ENCODE assay signal across 8 mouse cellular contexts in the genomic region with DNA sequence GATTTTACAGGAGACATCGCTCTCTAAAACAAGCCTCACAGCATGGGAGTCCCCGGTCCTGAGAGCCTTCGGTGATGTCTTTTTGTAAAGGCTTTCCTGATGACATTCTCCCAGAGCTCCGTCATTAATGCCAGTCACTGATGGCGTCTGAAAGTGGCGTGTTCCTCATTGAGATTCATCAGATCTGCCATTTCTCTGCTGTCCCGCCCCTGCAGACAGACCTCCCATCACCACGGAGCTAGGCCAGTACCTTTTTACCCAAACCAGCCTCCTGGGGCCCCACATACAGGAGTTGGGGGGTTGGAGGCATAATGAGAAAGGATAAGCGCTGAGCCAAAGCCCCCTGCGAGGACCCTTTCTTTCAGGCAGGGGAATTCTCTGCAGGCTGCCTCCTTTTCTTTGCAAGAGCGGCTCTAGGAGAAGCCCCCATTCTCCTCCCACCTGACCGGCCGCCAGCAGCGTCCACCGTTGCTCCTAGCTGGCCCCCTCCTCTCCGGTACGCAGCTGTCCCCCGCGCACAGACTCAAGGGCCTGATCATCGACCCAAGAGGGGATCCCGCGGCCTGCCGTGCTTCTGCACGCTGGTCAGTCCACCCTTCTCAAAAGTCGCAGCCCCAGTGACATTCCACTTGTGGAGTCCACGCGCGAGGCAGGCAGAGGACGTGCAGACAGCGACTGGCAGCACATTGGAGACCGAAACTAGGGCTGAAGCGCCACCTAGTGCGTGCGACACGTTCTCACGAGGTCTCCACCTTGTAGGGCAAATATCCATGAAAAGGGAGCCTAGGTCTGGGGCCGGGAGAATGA. TPM values are rescaled to one million over a fixed set of nuclear protein-coding genes. Genes with fewer than 3 reads are reported as not detected.
DNase-seq lines count a peak whose midpoint lies in the region; ATAC-seq and TF ChIP-seq lines count a peak whose summit lies in the region.

No protein-coding gene starts in this region.

- DNase-seq in CD4-positive, CD25-positive, alpha-beta regulatory T cell, adult 2 months (ENCODE audit: low read depth, low spot score) = peak; percentile 78
- DNase-seq in adrenal gland, postnatal 36 days = peak; percentile 80 to 85
- peak; percentile 87 for DNase-seq in kidney, postnatal 10 days

- WGBS in embryonic facial prominence, embryonic 12.5 days = under 1% methylated on average over 37 of the region's 37 CpGs
- WGBS in heart, embryonic 14.5 days = under 1% methylated on average over 36 of the region's 37 CpGs
- 1% methylated on average over 37 of the region's 37 CpGs for WGBS in liver, embryonic 16.5 days (ENCODE audit: insufficient replicate concordance)
- 0% methylated on average over 37 of the region's 37 CpGs for WGBS in neural tube, embryonic 12.5 days

- ATAC-seq in embryonic facial prominence, embryonic 12.5 days (ENCODE audit: insufficient number of reproducible peaks, insufficient read depth, low FRiP score, low TSS enrichment) = peak; percentile 62
- ATAC-seq in heart, embryonic 14.5 days (ENCODE audit: insufficient number of reproducible peaks, insufficient read depth, low FRiP score, low read depth) = peak; percentile 81
- peak; percentile 50; the same call in 1 of the 2 replicates for ATAC-seq in liver, embryonic 16.5 days (ENCODE audit: low read depth)
- peak; percentile 84 for ATAC-seq in neural tube, embryonic 12.5 days (ENCODE audit: low FRiP score, low read depth)

- peak overlapping the region; percentile 47; the same call in 1 of the 2 replicates for H3K9ac ChIP-seq in embryonic facial prominence, embryonic 12.5 days
- peak overlapping the region; percentile 55 for H3K9ac ChIP-seq in heart, embryonic 14.5 days (ENCODE audit: low read length)
- H3K9ac ChIP-seq in liver, embryonic 16.5 days (ENCODE audit: low read depth, low read length) = no peak overlapping the region; the same call in 1 of the 2 replicates
- peak overlapping the region; percentile 59 for H3K9ac ChIP-seq in neural tube, embryonic 12.5 days

- no peak overlapping the region for H3K27ac ChIP-seq in embryonic facial prominence, embryonic 12.5 days
- H3K27ac ChIP-seq in heart, embryonic 14.5 days (replicated peaks in 1 of 2; ENCODE audit: control insufficient read depth in 1 of 2, insufficient read depth in 1 of 2, low read depth in 2 of 2, low read length in 2 of 2) = no peak overlapping the region
- H3K27ac ChIP-seq in liver, embryonic 16.5 days (ENCODE audit: low read length) = no peak overlapping the region
- no peak overlapping the region; the same call in 1 of the 2 replicates for H3K27ac ChIP-seq in neural tube, embryonic 12.5 days
- H3K27ac ChIP-seq in testis, adult 2 months (ENCODE audit: control insufficient read depth, insufficient read depth, low read depth, low read length) = no peak overlapping the region

- H3K9me3 ChIP-seq in embryonic facial prominence, embryonic 12.5 days = no peaks in the 10 kb centered on the region
- no peaks in the 10 kb centered on the region for H3K9me3 ChIP-seq in heart, embryonic 14.5 days (ENCODE audit: control insufficient read depth, low read length)
- no peaks in the 10 kb centered on the region for H3K9me3 ChIP-seq in liver, embryonic 16.5 days (replicated peaks; ENCODE audit: control insufficient read depth, low read length)
- no peaks in the 10 kb centered on the region for H3K9me3 ChIP-seq in neural tube, embryonic 12.5 days

- TF ChIP-seq CTCF in testis, adult 2 months (IDR thresholded peaks at IDR 0.05; ENCODE audit: control insufficient read depth, insufficient read depth, insufficient replicate concordance, low read depth, low read length) = peak; percentile 79; the same call in 1 of the 2 replicates

- no peaks in the 10 kb centered on the region for H3K36me3 ChIP-seq in embryonic facial prominence, embryonic 12.5 days
- H3K36me3 ChIP-seq in heart, embryonic 14.5 days (ENCODE audit: control insufficient read depth, insufficient read depth, low read length) = no peaks in the 10 kb centered on the region
- H3K36me3 ChIP-seq in liver, embryonic 16.5 days (ENCODE audit: control insufficient read depth, insufficient read depth) = no peaks in the 10 kb centered on the region
- no peaks in the 10 kb centered on the region for H3K36me3 ChIP-seq in neural tube, embryonic 12.5 days
- H3K36me3 ChIP-seq in testis, adult 2 months (ENCODE audit: control insufficient read depth, insufficient read depth, low read length) = no peaks in the 10 kb centered on the region

- no peak for TF ChIP-seq POLR2A in testis, adult 2 months (IDR thresholded peaks at IDR 0.05; ENCODE audit: control insufficient read depth, low read depth, low read length)

- H3K27me3 ChIP-seq in embryonic facial prominence, embryonic 12.5 days = peaks cover 63% of the 10 kb centered on the region
- H3K27me3 ChIP-seq in heart, embryonic 14.5 days (ENCODE audit: control insufficient read depth, insufficient read depth, low read length) = peaks cover 71% of the 10 kb centered on the region
- H3K27me3 ChIP-seq in liver, embryonic 16.5 days (ENCODE audit: control insufficient read depth, insufficient read depth, low read depth, low read length) = peaks cover 51% of the 10 kb centered on the region
- H3K27me3 ChIP-seq in neural tube, embryonic 12.5 days (replicated peaks) = peaks cover 32% of the 10 kb centered on the region
- H3K27me3 ChIP-seq in testis, adult 2 months (ENCODE audit: control insufficient read depth, insufficient read depth, low read length) = peaks cover 8% of the 10 kb centered on the region

- peaks cover 19% of the 10 kb centered on the region for H3K4me1 ChIP-seq in embryonic facial prominence, embryonic 12.5 days
- peaks cover 6 to 20% of the 10 kb centered on the region in 2 experiments; a peak in 3 of 4 replicates for H3K4me1 ChIP-seq in heart, embryonic 14.5 days (ENCODE audit: control insufficient read depth in 2 of 2, insufficient read depth in 2 of 2, low read length in 2 of 2)
- H3K4me1 ChIP-seq in liver, embryonic 16.5 days (ENCODE audit: control insufficient read depth, low read depth, low read length) = peaks cover 10% of the 10 kb centered on the region
- peaks cover 41% of the 10 kb centered on the region for H3K4me1 ChIP-seq in neural tube, embryonic 12.5 days
- H3K4me1 ChIP-seq in testis, adult 2 months (ENCODE audit: control insufficient read depth, insufficient read depth, low read length) = peaks cover 22% of the 10 kb centered on the region

- H3K4me2 ChIP-seq in embryonic facial prominence, embryonic 12.5 days (replicated peaks) = peak overlapping the region; percentile 82
- peak overlapping the region; percentile 79 for H3K4me2 ChIP-seq in heart, embryonic 14.5 days (ENCODE audit: low read length)
- peak overlapping the region; percentile 56 for H3K4me2 ChIP-seq in liver, embryonic 16.5 days (ENCODE audit: low read depth, low read length)
- peak overlapping the region; percentile 81 for H3K4me2 ChIP-seq in neural tube, embryonic 12.5 days (replicated peaks)

- peak overlapping the region; percentile 42 for H3K4me3 ChIP-seq in embryonic facial prominence, embryonic 12.5 days
- peak overlapping the region; percentile 40 to 48 for H3K4me3 ChIP-seq in heart, embryonic 14.5 days (ENCODE audit: control insufficient read depth in 1 of 2, insufficient read depth in 1 of 2, low read depth in 1 of 2, low read length in 2 of 2)
- peak overlapping the region; percentile 46 for H3K4me3 ChIP-seq in liver, embryonic 16.5 days (ENCODE audit: low read depth, low read length)
- H3K4me3 ChIP-seq in neural tube, embryonic 12.5 days = peak overlapping the region; percentile 49
- peak overlapping the region; percentile 64 for H3K4me3 ChIP-seq in testis, adult 2 months (ENCODE audit: control insufficient read depth, low read depth, low read length)

RNA-seq across cellular contexts. Expression of a gene that starts 0.8 kb away (rescaled TPM):
- not detected for total RNA-seq in adrenal gland, postnatal 36 days (2021)
- polyA plus RNA-seq in embryonic facial prominence, embryonic 12.5 days (2016; fragmentation: Nextera tagmentation; extraction: Ambion mirVana) = 24.5 and 30.1 TPM in 2 replicates
- polyA plus RNA-seq in heart, embryonic 14.5 days (2014; fragmentation: Nextera tagmentation; extraction: Ambion mirVana) = not detected in 2 replicates
- not detected in 2 replicates for polyA plus RNA-seq in liver, embryonic 16.5 days (2015; fragmentation: Nextera tagmentation; extraction: Ambion mirVana)
- polyA plus RNA-seq in neural tube, embryonic 12.5 days (2016; fragmentation: Nextera tagmentation; extraction: Ambion mirVana) = 48.1 and 59.1 TPM in 2 replicates
- not detected in 2 replicates for polyA plus RNA-seq in testis, adult 2 months (2012; rRNA removed)

RNA-seq across cellular contexts. Expression of a gene that starts 19.4 kb away (rescaled TPM):
- total RNA-seq in adrenal gland, postnatal 36 days (2021) = 10 to 100 TPM; 20.5 to 24.1 TPM
- 25.2 and 25.5 TPM in 2 replicates for polyA plus RNA-seq in embryonic facial prominence, embryonic 12.5 days (2016; fragmentation: Nextera tagmentation; extraction: Ambion mirVana)
- 16.1 and 19.2 TPM in 2 replicates for polyA plus RNA-seq in heart, embryonic 14.5 days (2014; fragmentation: Nextera tagmentation; extraction: Ambion mirVana)
- polyA plus RNA-seq in liver, embryonic 16.5 days (2015; fragmentation: Nextera tagmentation; extraction: Ambion mirVana) = 8.8 and 9.0 TPM in 2 replicates
- polyA plus RNA-seq in neural tube, embryonic 12.5 days (2016; fragmentation: Nextera tagmentation; extraction: Ambion mirVana) = 34.6 and 36.7 TPM in 2 replicates
- polyA plus RNA-seq in testis, adult 2 months (2012; rRNA removed) = 26.2 and 32.7 TPM in 2 replicates

RNA-seq across cellular contexts. Expression of a gene that starts 44.2 kb away (rescaled TPM):
- total RNA-seq in adrenal gland, postnatal 36 days (2021) = 100 to 1,000 TPM; 121 to 178 TPM
- 131 and 156 TPM in 2 replicates for polyA plus RNA-seq in embryonic facial prominence, embryonic 12.5 days (2016; fragmentation: Nextera tagmentation; extraction: Ambion mirVana)
- 48.7 and 63.7 TPM in 2 replicates for polyA plus RNA-seq in heart, embryonic 14.5 days (2014; fragmentation: Nextera tagmentation; extraction: Ambion mirVana)
- 20.5 and 20.9 TPM in 2 replicates for polyA plus RNA-seq in liver, embryonic 16.5 days (2015; fragmentation: Nextera tagmentation; extraction: Ambion mirVana)
- 140 and 159 TPM in 2 replicates for polyA plus RNA-seq in neural tube, embryonic 12.5 days (2016; fragmentation: Nextera tagmentation; extraction: Ambion mirVana)
- 4.2 and 6.8 TPM in 2 replicates for polyA plus RNA-seq in testis, adult 2 months (2012; rRNA removed)

RNA-seq across cellular contexts. Expression of a gene that starts 48.3 kb away (rescaled TPM):
- total RNA-seq in adrenal gland, postnatal 36 days (2021) = not detected
- polyA plus RNA-seq in embryonic facial prominence, embryonic 12.5 days (2016; fragmentation: Nextera tagmentation; extraction: Ambion mirVana) = 0.08 and 0.15 TPM in 2 replicates
- polyA plus RNA-seq in heart, embryonic 14.5 days (2014; fragmentation: Nextera tagmentation; extraction: Ambion mirVana) = not detected in 2 replicates
- not detected in 2 replicates for polyA plus RNA-seq in liver, embryonic 16.5 days (2015; fragmentation: Nextera tagmentation; extraction: Ambion mirVana)
- 0.34 and 0.37 TPM in 2 replicates for polyA plus RNA-seq in neural tube, embryonic 12.5 days (2016; fragmentation: Nextera tagmentation; extraction: Ambion mirVana)
- polyA plus RNA-seq in testis, adult 2 months (2012; rRNA removed) = not detected in 2 replicates

RNA-seq across cellular contexts. Expression of a gene that starts 57.6 kb away (rescaled TPM):
- total RNA-seq in adrenal gland, postnatal 36 days (2021) = under 1 TPM; 0.30 to 0.89 TPM
- 0.58 and 1.1 TPM in 2 replicates for polyA plus RNA-seq in embryonic facial prominence, embryonic 12.5 days (2016; fragmentation: Nextera tagmentation; extraction: Ambion mirVana)
- polyA plus RNA-seq in heart, embryonic 14.5 days (2014; fragmentation: Nextera tagmentation; extraction: Ambion mirVana) = not detected in 2 replicates
- 0.05 and 0.11 TPM in 2 replicates for polyA plus RNA-seq in liver, embryonic 16.5 days (2015; fragmentation: Nextera tagmentation; extraction: Ambion mirVana)
- 0.80 and 1.1 TPM in 2 replicates for polyA plus RNA-seq in neural tube, embryonic 12.5 days (2016; fragmentation: Nextera tagmentation; extraction: Ambion mirVana)
- polyA plus RNA-seq in testis, adult 2 months (2012; rRNA removed) = 0.10 TPM in 1 of 2 replicates, not detected in the other

Comparison
In these comparisons a context has a peak if more than half of its experiments do, and no peak if none do; other contexts are left out.
1. RNA of a gene that starts 0.8 kb away (polyA plus RNA-seq): 48.1 to 59.1 TPM in neural tube, embryonic 12.5 days and 24.5 to 30.1 TPM in embryonic facial prominence, embryonic 12.5 days; not detected in heart, embryonic 14.5 days, not detected in liver, embryonic 16.5 days and not detected in testis, adult 2 months; every median in the first group is over 10 times any median in the second.
2. Peak in every context shown above with its lines, with median percentiles within 50 percentile points of each other: DNase-seq, ATAC-seq, H3K4me2 ChIP-seq and H3K4me3 ChIP-seq.